Mouse (Mus musculus) liver, postnatal 0 days (tissue): Measurements from ENCODE around the gene Gm20425.
A peak's percentile ranks its signal among the peaks of the same experiment; 100 is the strongest.

Experiments used
- CTCF ChIP-seq: sonication (generic); IDR thresholded peaks from 2 replicates; pipeline ENCODE4 v1.5.1; 2016; ENCODE audit warnings: antibody characterized with exemption, low read depth
- EP300 ChIP-seq: IDR thresholded peaks from 2 replicates; pipeline ENCODE4 v1.6.1; 2016; ENCODE audit warnings: antibody characterized with exemption, low read depth, mild to moderate bottlenecking

DNA sequence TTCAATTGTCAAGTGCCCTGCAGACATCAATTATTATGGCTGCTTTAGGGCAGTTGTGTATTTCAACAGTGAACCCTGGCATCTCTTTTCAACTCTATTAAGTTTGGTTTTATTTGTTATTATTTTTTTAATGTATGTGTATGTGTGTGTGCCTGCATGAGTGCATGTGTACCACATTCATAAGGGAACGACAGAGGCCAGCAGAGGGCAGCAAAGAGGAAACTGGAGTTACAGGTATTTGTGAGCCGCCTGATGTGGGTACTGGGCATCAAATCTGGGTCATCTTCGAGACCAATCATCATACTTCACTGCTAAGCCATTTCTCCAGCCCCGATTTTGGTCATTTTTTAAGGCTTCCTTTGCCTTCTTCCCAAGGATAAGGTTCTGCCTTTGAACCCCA is 35.7 kb upstream of the Gm20425 start:
- TF ChIP-seq CTCF: peak; percentile 52
- no peak for TF ChIP-seq EP300
